Mouse (Mus musculus): ENCODE measurements at regions not wholly inside any gene's neighbourhood (a gene's known extent, or its start where the extent isn't known, plus 50 kb on each side); places are given as distances from the start of the nearest gene placed in this dataset.

- DNase-seq (ENCODE audit: low spot score): no peak
Measured at GRCm38 (mm10) chr2:105454353-105454752, 55.2 kb upstream of the Rcn1 start.

GRCm38 (mm10) chr2:105454836-105455235 lies 55.7 kb upstream of the Rcn1 start:
- DNase-seq (ENCODE audit: low spot score): no peak

- no peak for DNase-seq (ENCODE audit: low spot score)
Measured at GRCm38 (mm10) chr2:105458643-105459042, 59.5 kb upstream of the Rcn1 start.

- DNase-seq (ENCODE audit: low spot score): no peak
Measured at GRCm38 (mm10) chr2:105459512-105459911, 60.4 kb upstream of the Rcn1 start.

- DNase-seq (ENCODE audit: low spot score): no peak
Measured at GRCm38 (mm10) chr2:105465630-105466029, 66.5 kb upstream of the Rcn1 start.

- DNase-seq (ENCODE audit: low spot score): peak; percentile 84
Measured at GRCm38 (mm10) chr2:105468930-105469329, 69.8 kb upstream of the Rcn1 start.

GRCm38 (mm10) chr2:105476028-105476677 lies 77.0 kb upstream of the Rcn1 start:
- DNase-seq (ENCODE audit: low spot score): no peak

GRCm38 (mm10) chr2:105481990-105482592 lies 83.0 kb upstream of the Rcn1 start:
- no peak for DNase-seq (ENCODE audit: low spot score)

- no peak for DNase-seq (ENCODE audit: low spot score)
Measured at GRCm38 (mm10) chr2:105484496-105484895, 85.4 kb upstream of the Rcn1 start.

GRCm38 (mm10) chr2:105485286-105485685 lies 86.2 kb upstream of the Rcn1 start:
- DNase-seq (ENCODE audit: low spot score): no peak

- no peak for DNase-seq (ENCODE audit: low spot score)
Measured at GRCm38 (mm10) chr2:105495796-105496195, 96.7 kb upstream of the Rcn1 start.

GRCm38 (mm10) chr2:105504197-105504596 lies 105.1 kb upstream of the Rcn1 start:
- DNase-seq (ENCODE audit: low spot score): no peak

GRCm38 (mm10) chr2:105505554-105505953 lies 106.4 kb upstream of the Rcn1 start:
- no peak for DNase-seq (ENCODE audit: low spot score)

- no peak for DNase-seq (ENCODE audit: low spot score)
Measured at GRCm38 (mm10) chr2:105507160-105507559, 108.0 kb upstream of the Rcn1 start.

GRCm38 (mm10) chr2:105510816-105511215 lies 111.7 kb upstream of the Rcn1 start:
- DNase-seq (ENCODE audit: low spot score): no peak

- peak; percentile 31 for DNase-seq (ENCODE audit: low spot score)
Measured at GRCm38 (mm10) chr2:105511690-105512089, 112.6 kb upstream of the Rcn1 start.

GRCm38 (mm10) chr2:105514226-105514625 lies 115.1 kb upstream of the Rcn1 start:
- DNase-seq (ENCODE audit: low spot score): no peak

- DNase-seq (ENCODE audit: low spot score): no peak
Measured at GRCm38 (mm10) chr2:105514881-105515280, 115.8 kb upstream of the Rcn1 start.

- no peak for DNase-seq (ENCODE audit: low spot score)
Measured at GRCm38 (mm10) chr2:105515326-105515725, 116.2 kb upstream of the Rcn1 start.

- peak; percentile 38 for DNase-seq (ENCODE audit: low spot score)
Measured at GRCm38 (mm10) chr2:105516267-105517133, 117.4 kb upstream of the Rcn1 start.

GRCm38 (mm10) chr2:105521841-105522240 lies 122.7 kb upstream of the Rcn1 start:
- peak; percentile 58 for DNase-seq (ENCODE audit: low spot score)

GRCm38 (mm10) chr2:105523297-105523802 lies 124.2 kb upstream of the Rcn1 start:
- DNase-seq (ENCODE audit: low spot score): peak; percentile 85

GRCm38 (mm10) chr2:105525111-105525610 lies 126.0 kb upstream of the Rcn1 start:
- DNase-seq (ENCODE audit: low spot score): no peak
